Mouse (Mus musculus): Measurements from ENCODE around the gene Gp5. TPM values are rescaled to one million over a fixed set of nuclear protein-coding genes. Genes with fewer than 3 reads are reported as not detected.
"Not testable (repeated sequence)": the region's sequence is repeated elsewhere in the genome, so short reads cannot be mapped to it uniquely, and the experiment has no call there.

Gp5 gene
- under 1 TPM; 0.36 to 0.49 TPM for total RNA-seq (2021)
- long read RNA-seq, experiment 1 = 0 reads
- long read RNA-seq, experiment 2, partial matches to known transcripts = 0 of 2 reads
- long read RNA-seq, experiment 2, other reads (novel, unspliced or antisense) = 1 of 2 reads

- no peak for DNase-seq (ENCODE audit: low spot score in 2 of 2)
Measured at GRCm38 (mm10) chr16:30310647-30311046, at the start of gene Gp5. Gene Gp5 (minus strand): TSS chr16:30310779.

GRCm38 (mm10) chr16:30353489-30353888 lies 42.9 kb upstream of the Gp5 start:
- DNase-seq (ENCODE audit: low spot score in 2 of 2) = not testable (repeated sequence)

DNA sequence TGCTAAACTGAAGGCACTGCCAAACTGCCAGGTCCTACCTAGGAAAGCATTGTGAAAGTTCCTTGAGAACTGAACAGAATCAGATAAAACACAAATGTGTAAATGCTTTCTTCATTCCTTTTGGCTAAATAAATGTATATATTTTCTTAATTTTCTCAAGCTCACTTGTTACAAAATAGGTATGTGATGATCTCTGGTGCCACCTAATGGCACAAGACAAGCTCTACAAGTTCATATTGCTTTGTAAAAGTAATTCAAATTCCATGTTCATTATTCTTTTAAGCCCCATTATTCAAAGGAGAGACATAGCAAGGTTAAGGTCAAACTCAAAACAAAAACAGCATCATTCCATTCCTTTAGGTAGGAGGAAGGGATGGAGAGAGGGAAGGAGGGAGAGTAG lies 3.7 kb upstream of the Gp5 start:
- DNase-seq (ENCODE audit: low spot score in 2 of 2) = no peak

GRCm38 (mm10) chr16:30310171-30310515 lies 436 bp downstream of the Gp5 start:
- DNase-seq (ENCODE audit: low spot score in 2 of 2) = no peak

GRCm38 (mm10) chr16:30309395-30310170 lies 996 bp downstream of the Gp5 start:
- no peak for DNase-seq (ENCODE audit: low spot score in 2 of 2)

GRCm38 (mm10) chr16:30308616-30309394 lies 1.8 kb downstream of the Gp5 start:
- peak in 1 of 2 experiments; percentile 29 for DNase-seq (ENCODE audit: low spot score in 2 of 2)

GRCm38 (mm10) chr16:30307961-30308615 lies 2.5 kb downstream of the Gp5 start:
- DNase-seq (ENCODE audit: low spot score in 2 of 2) = no peak

DNA sequence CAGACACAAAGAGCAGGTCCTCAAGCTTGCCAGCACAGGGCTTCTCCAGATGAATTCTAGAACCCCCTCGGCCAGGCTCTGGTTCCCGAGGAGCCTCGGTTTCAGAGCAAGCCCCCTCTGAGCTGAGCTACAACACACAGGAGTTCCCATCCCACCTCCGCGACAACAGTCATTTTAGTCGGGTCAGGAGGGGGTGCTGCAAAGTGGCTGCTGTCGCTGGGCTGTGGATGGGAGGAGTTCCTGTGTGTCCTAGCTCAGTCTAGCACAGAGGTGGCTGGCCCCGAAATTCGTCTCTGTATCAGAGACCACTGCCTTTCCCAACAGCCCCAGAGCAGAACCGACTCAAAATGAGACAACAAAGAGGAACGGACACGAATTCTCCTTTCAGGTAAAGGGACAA lies 3.3 kb downstream of the Gp5 start:
- DNase-seq (ENCODE audit: low spot score in 2 of 2) = no peak

DNA sequence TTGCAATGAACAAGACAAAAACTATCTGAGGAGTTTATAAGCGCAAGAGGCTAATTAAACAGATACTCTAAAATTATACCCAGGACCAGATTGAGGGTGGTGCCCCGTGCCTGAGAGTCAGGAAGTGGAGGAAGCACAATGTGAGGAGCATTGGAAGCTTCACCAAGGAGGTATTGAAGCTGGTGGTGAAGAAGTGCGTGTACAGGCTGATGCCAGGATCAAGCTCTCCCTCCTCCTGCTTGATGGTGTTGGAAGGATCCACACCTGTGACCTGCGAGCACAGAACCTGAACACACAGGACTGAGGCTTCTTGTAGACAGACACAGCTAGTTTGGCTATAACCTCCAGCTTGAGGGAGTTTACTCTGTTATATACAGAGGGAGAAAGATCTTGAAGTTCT lies 4.5 kb downstream of the Gp5 start:
- no peak for DNase-seq (ENCODE audit: low spot score in 2 of 2)

- DNase-seq (ENCODE audit: low spot score in 2 of 2) = no peak
Measured at GRCm38 (mm10) chr16:30304236-30304635, 6.3 kb downstream of the Gp5 start.

DNA sequence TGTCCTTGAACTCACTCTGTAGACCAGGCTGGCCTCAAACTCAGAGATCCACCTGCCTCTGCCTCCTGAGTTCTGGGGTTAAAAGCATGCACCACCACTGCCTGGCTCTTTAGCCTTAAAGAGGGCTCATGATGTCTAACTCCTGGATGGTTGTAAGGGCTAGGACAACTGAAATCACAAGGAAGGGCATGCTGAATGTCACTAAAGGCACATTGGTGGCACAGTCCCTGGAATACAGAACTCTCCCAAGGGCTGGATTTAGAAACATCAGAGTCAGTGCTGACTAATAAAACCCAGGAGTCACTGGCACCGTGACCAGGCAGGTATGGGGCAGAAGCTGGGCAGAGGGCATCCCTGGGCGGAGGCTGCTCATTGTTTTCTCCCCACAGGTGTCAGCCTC lies 7.2 kb downstream of the Gp5 start:
- DNase-seq (ENCODE audit: low spot score in 2 of 2) = no peak

- DNase-seq (ENCODE audit: low spot score in 2 of 2) = no peak
Measured at GRCm38 (mm10) chr16:30302686-30303085, 7.9 kb downstream of the Gp5 start.

GRCm38 (mm10) chr16:30299711-30300277 lies 10.8 kb downstream of the Gp5 start:
- no peak for DNase-seq (ENCODE audit: low spot score in 2 of 2)

DNA sequence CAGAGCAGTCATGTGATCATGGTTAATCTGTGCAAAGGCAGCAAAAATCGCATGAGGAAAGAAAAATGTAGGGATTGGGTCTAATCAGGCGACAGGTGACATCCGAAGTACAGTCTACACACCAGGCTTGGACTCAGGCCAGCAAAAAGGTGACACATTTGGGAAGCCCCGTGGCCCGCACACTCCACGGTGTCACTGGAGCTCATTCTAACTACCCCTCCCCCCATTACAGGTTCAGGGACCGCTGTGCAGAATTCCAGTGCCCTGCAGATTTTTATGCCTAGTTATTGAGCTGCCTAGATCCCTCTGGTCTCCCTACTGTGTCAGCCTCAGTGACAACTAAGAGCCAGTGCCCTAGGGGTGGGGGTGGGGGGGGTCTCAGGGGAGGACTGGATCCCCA lies 13.1 kb downstream of the Gp5 start:
- DNase-seq (ENCODE audit: low spot score in 2 of 2) = no peak

DNA sequence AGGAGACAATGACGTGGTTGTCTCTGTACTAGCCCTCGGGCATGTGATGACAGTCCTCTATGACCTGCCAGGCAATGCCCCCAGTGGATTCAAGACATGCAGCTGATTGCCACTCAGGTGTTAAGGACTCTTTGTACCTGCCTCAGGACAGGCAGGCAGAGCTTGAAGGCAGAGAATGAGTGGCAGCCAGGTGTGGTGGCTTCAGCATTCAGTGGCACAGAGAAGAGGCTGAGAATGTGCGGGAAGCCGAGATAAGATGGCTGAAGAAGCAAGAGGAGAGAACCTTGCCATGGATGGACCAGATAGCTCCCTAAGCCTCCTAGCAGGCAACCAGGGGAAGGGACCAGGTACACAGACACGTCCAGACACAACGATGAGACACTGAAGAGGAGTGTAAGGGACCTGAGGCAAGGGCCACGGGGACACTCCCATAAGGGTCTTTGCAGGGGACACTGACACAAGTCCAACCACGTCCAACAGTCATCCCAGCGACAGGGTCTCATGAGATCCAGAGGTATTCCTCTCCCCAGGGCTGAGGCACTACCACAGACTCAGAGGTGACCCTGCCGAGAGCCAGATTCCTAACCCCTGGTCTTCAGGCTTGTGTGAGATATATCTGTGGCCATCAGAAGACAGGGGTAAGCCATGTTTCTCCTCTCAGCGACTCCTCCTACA lies 13.8 kb downstream of the Gp5 start:
- DNase-seq (ENCODE audit: low spot score in 2 of 2) = no peak

DNA sequence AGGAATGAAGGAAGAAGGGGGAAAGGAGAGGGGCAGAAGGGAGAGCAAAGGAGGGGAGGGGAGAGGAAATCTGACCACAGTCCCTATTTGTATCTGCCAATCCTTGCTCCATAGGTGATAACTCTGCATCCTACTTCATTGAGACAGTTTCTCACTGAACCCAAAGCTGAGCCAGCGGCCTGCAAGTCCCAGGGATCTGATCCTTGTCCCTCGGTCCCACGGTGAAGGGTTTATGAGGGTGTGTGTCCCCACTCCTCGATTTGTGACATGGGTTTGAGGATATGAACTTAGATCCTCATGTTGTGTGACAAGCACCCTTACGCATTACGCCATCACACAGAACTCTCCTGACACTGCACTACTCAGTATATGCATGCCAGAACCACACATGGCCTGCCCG lies 15.5 kb downstream of the Gp5 start:
- DNase-seq (ENCODE audit: low spot score in 2 of 2) = no peak

GRCm38 (mm10) chr16:30290436-30290835 lies 20.1 kb downstream of the Gp5 start:
- DNase-seq (ENCODE audit: low spot score in 2 of 2) = no peak

DNA sequence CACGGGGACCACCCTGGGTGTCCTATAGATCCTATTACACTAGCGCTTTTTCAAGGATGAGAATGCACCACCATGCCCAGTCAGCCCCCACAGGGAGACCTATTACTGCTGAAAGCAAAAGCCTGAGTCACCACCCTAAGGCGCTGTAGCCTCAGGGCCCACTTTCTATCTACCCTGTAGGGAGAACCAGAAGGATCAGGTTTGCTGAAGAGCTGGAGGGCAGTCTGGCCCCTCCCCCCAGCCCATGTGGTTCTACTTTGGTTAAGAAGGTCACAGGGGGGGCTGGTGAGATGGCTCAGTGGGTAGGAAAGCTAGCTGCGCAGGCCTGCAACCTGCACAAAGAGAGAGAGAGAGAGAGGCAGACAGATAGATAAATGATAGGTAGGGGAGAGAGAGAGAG lies 24.9 kb downstream of the Gp5 start:
- no peak for DNase-seq (ENCODE audit: low spot score in 2 of 2)

DNA sequence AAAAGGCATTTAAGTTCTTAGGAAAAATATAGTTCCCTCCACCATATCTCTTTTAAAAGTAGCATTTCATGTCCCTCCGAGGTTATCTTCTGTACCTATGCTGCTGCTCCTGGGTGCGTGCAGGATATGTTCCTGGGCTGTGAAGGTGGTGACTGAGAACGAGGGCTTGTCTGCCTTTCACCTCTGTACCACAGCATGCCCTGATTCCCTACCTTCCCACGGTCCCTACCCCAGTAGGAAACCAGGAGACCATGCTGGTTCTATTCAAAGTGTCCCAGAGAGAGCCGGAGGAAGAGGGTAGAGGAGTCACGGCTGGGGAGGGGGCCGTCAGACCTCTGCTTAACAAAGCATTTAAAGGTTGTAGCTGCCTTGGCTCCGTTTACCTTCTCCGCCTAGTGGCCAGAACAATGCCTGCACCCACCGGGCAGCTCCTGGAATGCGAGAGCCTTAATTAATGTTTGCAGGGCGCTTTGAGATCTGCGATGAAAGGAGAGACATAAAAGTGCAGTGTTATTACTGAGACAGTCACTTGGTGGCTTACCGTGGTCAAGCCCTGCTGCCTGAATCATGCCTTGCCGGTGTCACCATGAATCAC lies 26.7 kb downstream of the Gp5 start:
- DNase-seq (ENCODE audit: low spot score in 2 of 2) = no peak

GRCm38 (mm10) chr16:30282844-30283495 lies 27.6 kb downstream of the Gp5 start, which contains the start of gene Lrrc15:
Gene Lrrc15 (minus strand): TSS chr16:30283256.
- DNase-seq (ENCODE audit: low spot score in 2 of 2) = no peak

Measured in gastrocnemius, postnatal 4 days (tissue).